Mouse (Mus musculus): Measurements from ENCODE around the gene Trip11. TPM values are rescaled to one million over a fixed set of nuclear protein-coding genes. Genes with fewer than 3 reads are reported as not detected.
"Not testable (repeated sequence)": the region's sequence is repeated elsewhere in the genome, so short reads cannot be mapped to it uniquely, and the experiment has no call there.

Gene Trip11
- polyA plus RNA-seq, 2 experiments = 2.2 to 6.1 TPM

DNA sequence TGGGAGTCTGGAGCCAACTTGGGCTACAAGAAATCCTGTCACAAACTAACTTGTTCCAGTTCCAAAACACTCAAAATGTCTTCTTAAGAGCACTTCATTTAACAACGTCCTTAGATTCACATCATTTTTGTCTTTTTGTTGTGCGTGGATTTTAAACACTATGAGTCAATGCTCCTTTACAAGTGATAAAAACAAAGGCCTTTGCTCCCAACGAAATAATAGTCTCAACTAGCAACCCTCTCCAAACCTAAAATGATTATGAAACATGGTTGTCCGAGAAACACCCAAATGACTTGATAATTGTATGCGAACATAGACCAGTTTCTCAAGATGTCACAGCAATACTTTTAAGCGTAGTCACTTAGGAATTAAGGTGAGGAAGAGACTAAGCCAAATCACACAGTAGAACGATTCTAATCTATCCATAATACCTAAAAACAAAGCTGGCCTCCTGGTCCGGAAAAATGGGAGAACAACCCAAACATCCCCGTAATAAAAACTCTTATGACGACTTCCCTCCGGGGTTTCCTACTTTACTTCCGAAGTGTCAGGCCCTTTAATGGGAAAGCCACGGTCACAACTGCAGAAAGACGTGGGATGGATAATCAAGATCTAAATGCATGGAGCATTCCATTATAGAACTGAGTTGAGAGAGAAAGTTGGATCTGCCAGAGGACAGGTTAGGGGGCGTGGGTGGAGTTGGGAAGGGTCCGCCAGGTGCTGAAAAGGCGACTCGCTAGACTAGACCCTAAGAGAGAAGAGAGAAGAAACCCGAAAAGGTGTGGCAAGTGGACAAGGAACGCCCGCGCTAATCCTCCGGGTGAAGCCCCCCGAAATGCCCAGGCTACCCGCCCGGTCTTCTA lies 44.2 kb upstream of the Trip11 start:
- TF ChIP-seq CTCF (IDR thresholded peaks at IDR 0.05; ENCODE audit: low read depth) = no peak
- TF ChIP-seq EP300 (IDR thresholded peaks at IDR 0.05; ENCODE audit: low read depth) = no peak
- no peaks in the 10 kb centered on the region for H3K36me3 ChIP-seq (replicated peaks; ENCODE audit: control insufficient read depth, insufficient read depth, low read depth)
- peak overlapping the region; percentile 82 for H3K9ac ChIP-seq (replicated peaks)
- peak overlapping the region; percentile 85 to 90 for H3K4me3 ChIP-seq (ENCODE audit: insufficient read depth in 1 of 2, low read depth in 2 of 2, low read length in 2 of 2)
- no peak; the same call in 1 of the 2 replicates for ATAC-seq (ENCODE audit: insufficient read depth)
- no peaks in the 10 kb centered on the region for H3K27me3 ChIP-seq (ENCODE audit: control insufficient read depth, insufficient read depth, low read length)
- peaks cover 0 to 11% of the 10 kb centered on the region in 2 experiments; a peak in 2 of 4 replicates for H3K4me1 ChIP-seq (replicated peaks; ENCODE audit: control insufficient read depth in 2 of 2, insufficient read depth in 2 of 2, low read length in 1 of 2)
- H3K9me3 ChIP-seq (ENCODE audit: control insufficient read depth, low read length) = no peaks in the 10 kb centered on the region
- DNase-seq (ENCODE audit: low read depth in 3 of 3, low spot score in 3 of 3) = no peak
- peak overlapping the region; percentile 51 for H3K27ac ChIP-seq
- 7% methylated on average over 26 of the region's 26 CpGs for WGBS (ENCODE audit: insufficient replicate concordance)
- H3K4me2 ChIP-seq (ENCODE audit: low read depth) = peak overlapping the region; percentile 59

GRCm38 (mm10) chr12:101955821-101956220 lies 42.8 kb upstream of the Trip11 start:
- not testable (repeated sequence) for H3K27ac ChIP-seq; DNase-seq (ENCODE audit: low read depth in 3 of 3, low spot score in 3 of 3); H3K4me3 ChIP-seq (ENCODE audit: insufficient read depth in 1 of 2, low read depth in 2 of 2, low read length in 2 of 2); H3K36me3 ChIP-seq (replicated peaks; ENCODE audit: control insufficient read depth, insufficient read depth, low read depth); H3K9ac ChIP-seq (replicated peaks); H3K27me3 ChIP-seq (ENCODE audit: control insufficient read depth, insufficient read depth, low read length); H3K9me3 ChIP-seq (ENCODE audit: control insufficient read depth, low read length); ATAC-seq (ENCODE audit: insufficient read depth); H3K4me2 ChIP-seq (ENCODE audit: low read depth)
- peaks cover 0 to 11% of the 10 kb centered on the region in 2 experiments; a peak in 2 of 4 replicates for H3K4me1 ChIP-seq (replicated peaks; ENCODE audit: control insufficient read depth in 2 of 2, insufficient read depth in 2 of 2, low read length in 1 of 2)
- WGBS (ENCODE audit: insufficient replicate concordance) = 84% methylated on average over 8 of the region's 8 CpGs

GRCm38 (mm10) chr12:101948801-101949200 lies 35.7 kb upstream of the Trip11 start:
- Histone ChIP-seq H3K9me3 (ENCODE audit: control insufficient read depth, low read length) (no peaks in the 10 kb centered on the region), H3K4me1 (replicated peaks; ENCODE audit: control insufficient read depth in 2 of 2, insufficient read depth in 2 of 2, low read length in 1 of 2) (no peaks in the 10 kb centered on the region), H3K4me3 (ENCODE audit: insufficient read depth in 1 of 2, low read depth in 2 of 2, low read length in 2 of 2) (no peak overlapping the region), H3K27me3 (ENCODE audit: control insufficient read depth, insufficient read depth, low read length) (no peaks in the 10 kb centered on the region), H3K9ac (replicated peaks) (no peak overlapping the region), H3K36me3 (replicated peaks; ENCODE audit: control insufficient read depth, insufficient read depth, low read depth) (peaks cover 8% of the 10 kb centered on the region), H3K27ac (no peak overlapping the region), H3K4me2 (ENCODE audit: low read depth) (no peak overlapping the region)
- 63% methylated on average over 4 of the region's 4 CpGs for WGBS (ENCODE audit: insufficient replicate concordance)
- no peak for TF ChIP-seq EP300 (IDR thresholded peaks at IDR 0.05; ENCODE audit: low read depth)
- TF ChIP-seq CTCF (IDR thresholded peaks at IDR 0.05; ENCODE audit: low read depth) = no peak
- ATAC-seq (ENCODE audit: insufficient read depth) = no peak
- DNase-seq (ENCODE audit: low read depth in 3 of 3, low spot score in 3 of 3) = no peak

- H3K36me3 ChIP-seq (replicated peaks; ENCODE audit: control insufficient read depth, insufficient read depth, low read depth) = peaks cover 8% of the 10 kb centered on the region
- no peaks in the 10 kb centered on the region for H3K27me3 ChIP-seq (ENCODE audit: control insufficient read depth, insufficient read depth, low read length)
- ATAC-seq (ENCODE audit: insufficient read depth) = no peak
- H3K27ac ChIP-seq = no peak overlapping the region
- H3K9ac ChIP-seq (replicated peaks) = no peak overlapping the region
- TF ChIP-seq EP300 (IDR thresholded peaks at IDR 0.05; ENCODE audit: low read depth) (no peak), CTCF (IDR thresholded peaks at IDR 0.05; ENCODE audit: low read depth) (no peak)
- H3K4me2 ChIP-seq (ENCODE audit: low read depth) = no peak overlapping the region
- no peak for DNase-seq (ENCODE audit: low read depth in 3 of 3, low spot score in 3 of 3)
- no peaks in the 10 kb centered on the region for H3K4me1 ChIP-seq (replicated peaks; ENCODE audit: control insufficient read depth in 2 of 2, insufficient read depth in 2 of 2, low read length in 1 of 2)
- WGBS (ENCODE audit: insufficient replicate concordance) = 76% methylated on average over 8 of the region's 8 CpGs
- no peaks in the 10 kb centered on the region for H3K9me3 ChIP-seq (ENCODE audit: control insufficient read depth, low read length)
- H3K4me3 ChIP-seq (ENCODE audit: insufficient read depth in 1 of 2, low read depth in 2 of 2, low read length in 2 of 2) = no peak overlapping the region
Measured at GRCm38 (mm10) chr12:101947986-101948385, 34.9 kb upstream of the Trip11 start.

- DNase-seq (ENCODE audit: low read depth in 3 of 3, low spot score in 3 of 3) (no peak), ATAC-seq (ENCODE audit: insufficient read depth) (no peak)
- H3K9ac ChIP-seq (replicated peaks) = no peak overlapping the region
- H3K4me3 ChIP-seq (ENCODE audit: insufficient read depth in 1 of 2, low read depth in 2 of 2, low read length in 2 of 2) = no peak overlapping the region
- TF ChIP-seq CTCF (IDR thresholded peaks at IDR 0.05; ENCODE audit: low read depth) (peak; percentile 5; the same call in 1 of the 2 replicates), EP300 (IDR thresholded peaks at IDR 0.05; ENCODE audit: low read depth) (no peak)
- H3K9me3 ChIP-seq (ENCODE audit: control insufficient read depth, low read length) = no peaks in the 10 kb centered on the region
- peaks cover 20% of the 10 kb centered on the region for H3K36me3 ChIP-seq (replicated peaks; ENCODE audit: control insufficient read depth, insufficient read depth, low read depth)
- WGBS (ENCODE audit: insufficient replicate concordance) = 79% methylated on average over 7 of the region's 7 CpGs
- no peak overlapping the region for H3K27ac ChIP-seq
- no peaks in the 10 kb centered on the region for H3K27me3 ChIP-seq (ENCODE audit: control insufficient read depth, insufficient read depth, low read length)
- H3K4me1 ChIP-seq (replicated peaks; ENCODE audit: control insufficient read depth in 2 of 2, insufficient read depth in 2 of 2, low read length in 1 of 2) = no peaks in the 10 kb centered on the region
- H3K4me2 ChIP-seq (ENCODE audit: low read depth) = no peak overlapping the region
Measured at GRCm38 (mm10) chr12:101937572-101937971, 24.5 kb upstream of the Trip11 start.

All from liver, embryonic 14.5 days (tissue).